Mouse (Mus musculus) thymus, postnatal 25 days (tissue): Measurements from ENCODE around the gene Gpr179.

Experiments used
- DNase-seq: peaks from one replicate; pipeline ENCODE4 v3.0.0; 2022

Gpr179 gene

DNA sequence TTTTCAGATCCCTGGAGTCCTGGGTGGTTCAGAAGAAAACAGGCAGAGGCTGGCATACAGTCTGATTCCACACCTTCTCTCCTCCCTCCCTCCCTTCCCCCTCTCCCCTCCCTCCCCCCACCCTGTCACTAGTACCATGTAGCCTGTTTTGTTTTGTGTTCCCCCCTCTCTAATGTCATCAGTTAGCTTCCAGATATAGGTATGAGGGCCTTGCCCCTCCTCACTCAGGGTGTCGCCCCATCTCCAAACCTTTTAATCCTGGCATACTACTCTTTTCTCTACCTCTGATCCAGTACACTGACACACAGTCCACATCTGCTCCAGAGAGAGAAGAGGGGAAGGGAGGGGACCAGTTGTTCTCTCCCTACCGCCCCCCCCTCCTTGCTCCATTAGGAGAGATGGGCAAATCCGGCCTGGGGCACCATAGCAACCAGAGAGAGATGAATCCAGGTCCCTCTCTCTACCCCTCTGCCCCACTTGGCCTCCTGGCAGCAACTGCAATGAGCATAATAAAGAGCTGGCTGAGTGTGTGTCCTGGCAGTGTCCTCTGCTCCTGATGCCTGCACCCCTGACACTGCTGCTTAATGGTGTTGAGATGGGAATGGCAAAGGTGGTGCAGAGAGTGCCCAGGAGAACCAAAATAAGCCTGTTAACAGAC, at the start of gene Gpr179:
Gene Gpr179, minus strand, starts transcription at position 51 of the 658 bp plus-strand sequence.
- DNase-seq, result no peak

DNA sequence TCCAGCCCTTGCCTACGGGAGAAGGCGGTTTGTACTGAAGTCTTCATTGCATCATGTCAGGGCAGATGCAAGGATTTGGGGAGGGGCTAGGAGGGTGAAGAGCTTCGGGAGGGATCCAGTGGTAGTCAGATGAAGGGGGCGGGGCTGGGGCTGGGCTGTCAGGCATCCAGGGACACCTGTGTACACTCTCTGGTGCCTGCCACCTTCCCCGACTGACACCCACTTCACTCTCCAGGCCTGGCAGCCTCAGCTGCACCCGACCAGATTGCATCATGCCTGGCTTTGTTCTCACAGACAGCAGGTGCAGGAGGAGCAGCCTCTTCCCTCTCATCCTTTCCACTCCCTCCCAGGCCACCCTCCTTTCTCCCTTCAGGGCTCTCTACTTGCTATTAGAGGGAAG, 49.2 kb upstream of the Gpr179 start:
- peak; percentile 74 for DNase-seq

DNA sequence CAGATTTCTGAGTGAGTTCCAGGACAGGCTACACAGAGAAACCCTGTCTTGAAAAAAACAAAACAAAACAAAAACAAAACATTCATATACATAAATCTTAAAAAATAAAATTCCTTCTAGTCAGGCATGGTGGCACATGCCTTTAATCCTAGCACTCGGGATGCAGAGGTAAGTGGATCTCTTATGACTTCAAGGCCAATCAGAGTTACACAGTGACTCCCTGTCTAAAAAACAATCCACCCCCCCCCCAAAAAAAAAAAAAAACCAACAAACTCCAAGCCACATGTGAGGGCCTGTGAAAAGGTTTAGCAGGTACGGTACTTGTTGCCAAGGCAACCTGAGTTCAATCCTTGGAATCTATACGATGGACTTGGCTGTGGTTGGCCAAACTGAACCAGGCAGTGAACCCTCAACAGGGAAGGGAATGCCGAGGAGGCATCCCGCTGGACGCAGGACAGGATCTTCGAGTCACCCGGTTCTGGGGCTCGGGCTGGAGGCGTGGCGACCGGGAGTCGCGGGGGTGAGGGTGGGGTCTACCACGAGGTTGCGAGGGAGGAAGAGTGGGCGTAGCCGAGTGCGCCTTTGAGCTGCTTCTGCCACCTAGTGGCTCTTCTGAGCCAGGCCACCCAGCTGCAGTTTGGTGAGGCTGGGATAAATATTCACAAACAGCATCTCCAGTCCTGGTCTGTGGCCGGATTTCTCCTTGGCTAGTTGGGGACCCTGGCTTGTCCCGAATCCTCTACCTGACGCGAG, 48.3 kb upstream of the Gpr179 start:
- peak; percentile 82 for DNase-seq

DNA sequence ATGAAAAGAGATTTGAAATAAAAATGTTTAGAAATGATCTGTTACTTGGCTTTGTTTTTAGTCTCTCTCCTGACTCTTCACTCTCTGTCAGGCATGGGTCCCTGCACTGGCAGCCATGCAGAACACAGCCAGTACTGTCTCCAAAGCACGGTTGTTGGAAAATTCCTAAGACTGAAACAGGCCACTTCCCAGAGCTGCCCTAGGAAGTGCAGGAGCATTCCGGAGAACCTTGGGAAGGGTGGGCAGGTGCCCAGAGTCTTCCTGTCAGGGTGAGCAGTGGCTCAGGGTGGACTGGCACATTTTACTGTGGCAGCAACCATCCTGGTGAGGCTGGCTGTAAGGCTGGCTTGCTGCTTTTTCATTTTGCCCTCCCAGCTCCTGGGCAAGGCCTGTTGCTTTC, 46.6 kb upstream of the Gpr179 start:
- no peak for DNase-seq

DNA sequence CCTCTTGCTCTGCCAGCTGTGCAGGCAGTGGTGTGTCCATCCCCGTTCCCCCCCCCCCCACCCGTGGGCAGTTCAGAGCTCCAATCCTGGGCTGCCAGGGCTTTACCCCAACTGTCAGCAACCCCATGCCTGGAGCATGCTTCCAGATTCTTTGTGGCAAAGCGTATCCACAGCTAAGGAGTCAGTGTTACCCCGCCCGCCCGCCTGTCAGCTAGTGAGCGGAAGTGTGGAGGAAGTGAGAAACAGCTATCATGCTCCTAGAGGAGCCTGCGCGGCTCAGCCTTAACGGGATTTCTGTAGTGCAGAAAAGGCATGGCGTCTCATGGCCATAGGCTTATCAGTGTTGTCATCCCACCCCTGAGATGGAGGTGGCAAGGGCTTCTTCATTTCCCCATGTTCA, 42.3 kb upstream of the Gpr179 start:
- DNase-seq, result no peak

DNA sequence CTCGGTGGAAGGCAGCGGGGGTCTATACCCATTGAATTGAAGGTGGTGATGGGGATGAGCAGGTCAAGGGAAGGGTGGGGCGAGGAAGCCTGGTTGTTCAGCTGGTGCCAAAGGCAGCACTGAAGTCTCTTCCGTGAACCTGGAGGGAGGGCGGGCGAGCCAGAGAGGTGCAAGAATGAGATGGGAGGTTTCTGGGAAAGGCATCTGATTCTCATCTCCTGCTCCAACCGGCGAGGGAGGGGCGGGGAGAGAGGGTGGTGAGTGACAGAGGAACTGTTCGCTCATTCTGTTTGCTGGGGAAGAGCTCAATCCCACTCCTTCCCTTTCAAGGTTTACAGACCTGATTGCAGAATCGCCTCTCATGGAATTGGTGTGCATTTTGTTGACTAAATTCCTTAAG, 41.8 kb upstream of the Gpr179 start:
- no peak for DNase-seq

DNA sequence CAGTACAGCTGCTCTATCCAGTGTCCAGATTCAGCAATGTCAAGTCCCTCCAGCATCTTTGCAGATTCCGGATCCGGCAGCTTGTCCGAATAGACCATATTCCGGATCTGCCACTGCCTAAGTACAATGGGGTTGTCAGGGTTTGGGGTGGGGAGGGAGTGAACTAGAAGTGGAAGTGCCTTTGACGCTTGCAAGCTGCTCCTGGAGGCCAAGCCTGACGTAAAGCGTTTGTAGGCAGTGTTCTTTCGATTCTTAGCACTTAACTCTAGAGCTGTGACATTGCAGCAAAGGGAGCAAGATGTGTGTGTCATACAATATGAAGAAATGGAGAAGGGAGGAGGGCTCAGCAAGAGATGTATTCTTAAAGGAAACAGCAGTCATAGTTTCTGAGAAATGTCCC, 37.2 kb upstream of the Gpr179 start:
- no peak for DNase-seq

DNA sequence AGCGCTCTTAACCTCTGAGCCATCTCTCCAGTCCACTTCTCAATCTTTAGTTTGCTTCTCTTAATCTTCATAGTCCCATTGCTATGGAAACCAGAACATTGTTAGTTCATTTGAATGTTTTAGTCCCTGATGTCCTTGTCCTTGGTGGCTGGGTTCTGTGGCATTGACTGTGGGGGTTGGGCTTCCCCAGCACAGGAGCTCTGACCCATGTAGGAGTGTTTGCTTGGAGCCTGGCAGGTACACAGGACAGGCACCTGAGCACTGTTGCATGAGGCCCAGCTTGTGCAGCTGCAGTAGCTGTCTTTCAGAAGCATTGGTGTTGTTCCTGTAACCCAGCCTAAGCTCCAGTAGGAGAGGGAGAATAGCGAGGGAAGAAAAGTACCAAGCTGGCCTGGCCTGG, 35.9 kb upstream of the Gpr179 start:
- no peak for DNase-seq

DNA sequence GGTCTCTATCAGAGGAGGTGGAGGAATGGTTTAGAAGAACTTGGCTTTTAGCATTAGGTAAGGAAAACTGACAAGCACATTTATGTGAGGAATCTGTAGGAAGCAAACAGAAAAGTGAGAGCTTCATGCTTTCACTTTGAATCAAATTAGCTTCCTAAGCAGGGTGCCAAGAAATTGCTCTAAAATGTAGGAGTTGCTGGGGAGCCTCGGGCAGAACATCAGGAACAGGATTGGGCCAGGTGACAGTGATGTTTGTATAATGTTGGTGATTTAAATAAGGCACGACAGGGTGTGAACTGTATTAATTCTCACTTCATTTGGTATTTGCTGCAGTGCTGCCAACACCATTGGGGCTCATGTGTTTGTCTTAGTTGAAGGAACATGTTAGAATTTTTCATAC, 31.9 kb upstream of the Gpr179 start:
- no peak for DNase-seq

DNA sequence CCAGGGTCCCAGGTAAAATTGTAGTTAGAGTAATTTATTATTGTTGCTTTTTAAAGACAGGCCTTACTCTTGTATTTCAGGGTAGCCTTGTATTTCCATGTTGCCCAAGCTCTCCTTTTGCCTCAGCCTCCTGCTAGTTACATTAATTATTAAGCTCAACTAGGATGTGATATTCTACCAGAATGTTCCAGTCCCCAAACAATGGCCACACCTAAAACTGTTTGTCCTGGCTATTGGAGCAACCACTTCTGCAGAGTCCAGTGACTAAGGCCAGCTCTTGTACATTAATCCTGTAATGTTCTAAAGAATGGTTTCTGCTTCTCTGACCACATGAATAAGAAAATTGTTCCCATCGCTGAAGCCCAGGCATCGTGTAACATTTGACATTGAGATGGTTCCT, 31.1 kb upstream of the Gpr179 start:
- no peak for DNase-seq

DNA sequence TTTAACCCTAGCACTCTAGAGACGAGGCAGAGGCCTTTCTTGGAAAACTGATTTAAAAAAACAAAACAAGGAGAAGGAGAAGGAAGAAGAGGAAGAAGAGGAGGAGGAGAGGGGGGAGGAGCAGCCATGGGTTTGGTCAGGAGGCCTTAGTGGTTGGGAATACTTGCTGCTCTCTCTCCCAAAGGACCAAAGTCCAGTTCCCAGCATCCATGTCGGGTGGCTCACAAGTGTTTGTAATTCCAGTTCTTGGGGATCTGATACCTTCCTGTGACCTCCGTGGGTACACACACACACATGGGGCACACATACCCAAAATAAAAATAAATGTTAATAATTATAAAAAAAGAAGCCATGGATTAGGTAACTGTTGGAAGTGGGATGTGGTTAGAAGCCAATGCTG, 28.2 kb upstream of the Gpr179 start:
- DNase-seq, result no peak

DNA sequence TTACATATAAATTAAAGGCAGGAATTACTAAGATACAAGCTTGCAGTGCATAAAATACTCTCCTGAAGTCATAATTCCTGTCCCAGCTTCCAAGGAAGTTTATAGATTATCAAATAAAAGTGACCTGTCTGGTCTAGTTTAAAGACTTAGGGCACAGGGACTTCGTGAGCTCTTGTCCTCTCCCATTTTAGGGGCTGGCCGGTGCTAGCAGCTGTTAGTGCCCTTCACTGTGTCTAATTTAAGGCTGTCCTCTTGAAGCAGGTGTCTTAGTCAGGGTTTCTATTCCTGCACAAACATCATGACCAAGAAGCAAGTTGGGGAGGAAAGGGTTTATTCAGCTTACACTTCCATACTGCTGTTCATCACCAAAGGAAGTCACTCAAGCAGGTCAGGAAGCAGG, 21.5 kb upstream of the Gpr179 start:
- no peak for DNase-seq

DNA sequence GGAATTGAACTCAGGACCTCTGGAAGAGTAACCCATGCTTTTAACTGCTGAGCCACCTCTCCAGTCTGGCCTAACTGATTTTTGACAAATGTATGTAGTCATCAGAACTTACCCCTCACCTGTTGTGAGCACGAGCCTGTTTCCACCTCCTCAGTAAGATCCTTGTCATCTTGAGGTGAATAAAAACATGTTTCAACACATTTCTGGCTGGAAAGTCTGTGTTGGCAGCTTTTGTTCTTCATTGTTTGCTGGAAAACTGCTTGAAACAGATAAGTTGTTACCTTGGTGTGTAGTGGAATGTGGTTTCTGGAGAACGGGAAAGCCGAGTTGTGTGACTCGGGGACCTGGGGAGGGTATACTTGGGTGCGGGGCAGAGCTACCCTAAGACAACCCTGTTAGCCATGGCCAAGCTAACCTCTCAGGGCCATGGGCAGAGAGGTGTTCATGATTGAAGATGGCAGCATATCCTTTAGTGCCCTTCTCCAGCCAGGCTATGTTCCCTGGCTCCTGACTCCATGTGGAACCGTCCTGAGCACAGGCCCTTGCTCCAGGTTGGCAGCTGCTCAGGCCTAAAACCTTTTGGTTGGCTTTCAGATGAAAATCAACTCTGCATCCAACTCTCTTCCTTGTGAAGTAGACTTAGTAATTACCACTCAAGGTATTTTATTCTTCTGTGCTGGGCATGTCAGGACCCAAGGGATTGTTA, 20.4 kb upstream of the Gpr179 start:
- no peak for DNase-seq

DNA sequence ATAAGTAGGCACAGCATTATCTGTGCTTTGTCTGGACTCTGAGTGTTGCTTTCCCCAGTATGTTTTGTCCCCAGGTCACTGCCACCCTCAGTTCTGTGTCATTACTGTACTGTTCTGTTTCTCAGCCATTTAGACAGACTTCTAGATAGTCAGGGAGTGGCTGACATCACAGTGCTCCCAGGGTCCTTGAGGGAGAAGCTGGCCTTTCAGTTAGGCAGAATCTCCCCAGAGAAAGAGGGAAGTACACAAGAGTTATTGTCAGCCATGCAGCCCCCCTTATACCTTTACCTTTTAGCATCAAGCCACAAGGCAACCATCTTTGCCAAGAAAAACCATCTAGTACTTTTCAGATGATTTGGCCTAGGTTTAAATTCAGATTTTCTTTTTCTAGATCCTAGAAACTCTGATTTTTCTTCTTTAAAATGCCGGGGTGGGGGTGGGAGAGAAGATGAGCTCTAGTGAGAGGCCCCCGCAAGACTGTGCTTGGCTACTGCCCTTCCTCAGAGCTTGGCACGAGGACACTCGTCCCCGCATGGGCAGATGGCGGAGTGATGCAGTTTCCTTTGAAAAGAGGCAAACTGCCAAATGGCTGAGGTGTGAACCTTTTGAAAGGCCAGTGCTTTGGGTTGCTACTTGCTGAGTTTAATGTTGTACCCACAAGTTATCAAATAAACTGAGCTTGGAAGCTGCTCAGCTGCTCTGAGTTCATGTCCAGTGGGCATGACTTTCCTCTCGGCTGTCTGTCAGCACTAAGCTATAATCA, 18.6 kb upstream of the Gpr179 start:
- no peak for DNase-seq

DNA sequence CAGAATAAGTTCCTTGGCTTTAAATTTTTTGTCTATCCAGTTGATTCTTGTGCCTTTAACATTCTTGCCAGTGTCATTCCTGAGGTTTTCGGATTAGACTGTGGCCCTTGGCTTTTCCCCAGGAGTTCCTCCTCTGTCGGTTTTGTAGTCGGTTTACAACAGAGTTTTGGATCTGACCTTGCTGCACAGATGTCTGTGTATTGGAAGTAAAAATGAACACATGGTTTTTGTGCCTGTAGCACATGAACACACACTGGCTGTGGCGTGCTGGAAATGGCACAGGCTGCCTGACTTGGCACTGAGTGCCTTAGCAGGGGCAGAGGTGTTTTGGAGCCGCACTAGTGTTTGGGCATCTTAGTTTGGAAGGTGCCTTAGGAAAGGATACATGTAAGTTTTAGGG, 16.6 kb upstream of the Gpr179 start:
- DNase-seq, result no peak

DNA sequence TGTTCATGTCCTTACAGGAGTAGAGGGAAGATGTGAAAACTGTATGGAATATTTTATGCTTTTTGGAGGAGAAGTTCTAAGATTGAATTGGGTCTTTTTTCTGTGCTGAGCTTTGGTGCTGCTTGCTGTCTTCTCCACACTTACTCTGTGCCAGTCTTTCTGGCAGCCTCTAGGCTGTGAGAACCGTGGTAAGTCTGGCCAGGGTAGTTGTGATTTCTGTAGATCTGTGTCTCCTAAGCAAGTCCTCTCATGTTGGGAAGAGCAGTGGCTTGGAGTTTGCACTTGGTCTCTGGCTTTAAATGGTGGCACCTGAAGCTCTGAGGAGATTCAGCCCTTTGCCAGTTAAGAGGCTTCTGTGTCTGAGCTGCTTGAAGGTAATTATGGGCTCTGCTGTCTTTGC, 13.7 kb upstream of the Gpr179 start:
- DNase-seq, result no peak

DNA sequence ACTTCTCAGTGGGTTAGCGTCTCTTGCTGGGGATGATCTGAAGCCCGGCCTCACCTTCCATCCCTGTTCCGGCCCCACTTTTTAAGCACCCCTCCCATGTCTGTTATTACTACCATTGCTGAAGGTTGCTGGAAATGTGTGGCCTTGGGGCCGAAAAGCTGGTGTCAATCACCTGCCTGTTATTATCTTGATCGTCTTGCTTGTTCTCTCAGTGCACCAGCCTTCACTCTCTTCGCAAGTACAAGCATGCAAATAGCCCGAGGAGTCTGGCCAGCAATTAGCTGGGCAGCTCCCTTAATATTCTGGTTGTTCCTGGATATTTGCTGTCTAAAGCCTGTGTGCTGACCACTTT, 11.7 kb upstream of the Gpr179 start:
- DNase-seq, result peak; percentile 8

DNA sequence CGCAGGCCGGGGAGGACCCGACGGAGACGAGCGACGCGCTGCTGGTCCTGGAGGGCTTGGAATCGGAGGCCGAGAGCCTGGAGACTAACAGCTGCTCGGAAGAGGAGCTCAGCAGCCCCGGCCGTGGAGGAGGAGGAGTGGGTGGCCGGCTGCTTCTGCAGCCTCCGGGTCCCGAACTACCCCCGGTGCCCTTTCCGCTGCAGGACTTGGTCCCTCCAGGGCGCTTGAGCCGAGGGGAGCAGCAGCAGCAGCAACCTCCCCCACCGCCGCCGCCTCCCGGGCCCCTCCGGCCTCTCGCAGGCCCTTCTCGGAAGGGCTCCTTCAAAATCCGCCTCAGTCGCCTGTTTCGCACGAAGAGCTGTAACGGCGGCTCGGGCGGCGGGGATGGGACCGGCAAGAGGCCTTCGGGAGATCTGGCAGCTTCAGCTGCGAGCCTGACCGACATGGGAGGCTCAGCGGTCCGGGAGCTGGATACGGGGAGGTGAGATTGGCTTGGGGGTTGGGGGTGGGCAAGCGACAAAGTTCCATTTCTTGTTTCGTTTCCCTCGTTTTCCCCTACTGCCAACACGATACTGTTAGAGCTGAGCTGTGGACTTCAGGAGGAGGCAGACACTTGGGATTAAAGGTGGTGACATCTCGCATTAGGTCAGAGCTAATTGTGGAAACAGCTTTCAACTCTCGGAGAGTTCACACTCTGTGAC, 11.2 kb upstream of the Gpr179 start:
- peak; percentile 52 for DNase-seq

DNA sequence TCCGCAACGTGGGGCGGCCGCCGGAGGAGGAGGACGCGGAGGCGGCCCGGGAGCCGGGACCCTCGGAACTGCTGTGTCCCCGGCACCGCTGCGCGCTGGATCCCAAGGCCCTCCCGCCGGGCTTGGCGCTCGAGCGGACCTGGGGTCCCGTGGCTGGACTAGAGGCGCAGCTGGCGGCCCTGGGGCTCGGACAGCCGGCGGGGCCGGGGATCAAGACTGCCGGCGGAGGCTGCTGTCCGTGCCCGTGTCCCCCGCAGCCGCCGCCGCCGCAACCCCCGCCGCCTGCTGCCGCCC, 10.7 kb upstream of the Gpr179 start:
- DNase-seq, result no peak

DNA sequence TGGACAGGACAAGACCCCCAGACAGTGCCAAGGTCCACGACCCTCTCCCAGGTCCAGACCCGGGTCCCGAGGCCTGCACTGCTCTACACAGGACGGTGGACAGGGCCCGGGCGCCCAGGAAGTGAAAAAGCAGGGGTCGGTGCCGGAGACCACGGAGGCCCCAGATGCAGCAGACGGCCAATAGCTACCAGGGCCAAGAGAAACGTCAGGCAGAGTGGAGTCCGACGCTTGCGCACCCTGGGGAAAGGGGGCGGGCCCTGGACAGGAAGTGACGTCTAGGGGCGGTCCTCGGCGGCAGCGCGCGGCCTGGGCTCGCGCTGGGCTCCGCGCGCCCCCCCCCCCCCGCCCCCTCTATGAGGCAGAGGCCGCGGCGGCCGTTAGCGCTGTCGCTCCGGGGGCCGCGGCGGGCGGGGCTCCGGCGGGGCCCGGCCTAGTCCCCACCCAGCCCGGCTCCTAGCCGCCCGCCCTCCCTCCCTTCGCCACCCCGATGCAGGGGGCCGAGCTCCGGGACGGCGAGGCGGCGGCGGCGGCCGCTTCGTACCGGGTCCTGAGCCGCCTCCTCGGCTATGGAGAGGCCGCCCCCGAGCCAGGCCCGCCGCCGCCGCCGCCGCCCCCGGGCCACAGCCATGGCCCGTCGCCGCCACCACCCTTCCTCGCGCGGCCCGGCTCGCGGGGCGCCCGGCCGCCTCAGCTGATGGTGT, 10.2 kb upstream of the Gpr179 start, which contains the start of gene Socs7:
Gene Socs7, plus strand, starts transcription at position 604 of the 701 bp plus-strand sequence.
- DNase-seq, result peak; percentile 95

DNA sequence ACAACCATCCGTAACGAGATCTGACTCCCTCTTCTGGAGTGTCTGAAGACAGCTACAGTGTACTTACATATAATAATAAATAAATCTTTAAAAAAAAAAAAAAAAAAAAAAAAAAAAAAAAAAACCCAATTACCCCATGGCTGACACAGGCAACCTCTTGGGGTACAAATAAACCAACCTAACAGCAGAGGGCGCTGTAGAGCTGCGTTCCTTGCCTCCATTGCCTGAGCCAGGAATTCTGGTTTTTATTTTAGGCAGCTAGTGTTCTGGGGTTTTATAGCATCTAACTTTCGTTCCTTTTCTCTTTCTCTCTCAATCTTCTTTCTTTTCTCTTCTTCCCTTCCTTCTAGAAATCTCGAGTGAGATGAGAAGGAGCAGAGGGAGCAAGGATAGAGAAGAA, 5.8 kb upstream of the Gpr179 start:
- DNase-seq, result peak; percentile 70

DNA sequence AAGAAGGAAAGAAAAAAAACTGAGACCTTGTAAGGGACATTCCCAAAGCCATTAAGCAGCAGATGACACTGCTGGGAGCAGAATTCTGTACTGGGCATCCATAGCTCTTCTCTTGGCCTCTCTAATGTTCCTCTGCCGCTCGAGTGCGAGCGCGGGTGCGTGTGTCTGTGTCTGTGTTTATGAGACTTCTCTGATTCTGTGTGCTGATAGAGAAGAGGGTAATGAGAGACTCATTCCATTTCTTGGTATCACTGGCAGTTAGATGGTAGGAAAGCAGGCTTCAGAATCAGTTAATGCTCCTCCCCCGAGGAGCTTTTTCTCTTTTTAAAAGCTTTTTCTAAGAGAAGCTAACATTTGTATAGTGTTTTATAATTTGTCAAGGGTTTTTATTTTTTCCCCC, 3.4 kb upstream of the Gpr179 start:
- no peak for DNase-seq
